Mouse (Mus musculus) gastrocnemius, adult 8-10 months (tissue): ENCODE results near the gene Per2. TPM values are rescaled to one million over a fixed set of nuclear protein-coding genes. Genes with fewer than 3 reads are reported as not detected.
A peak's percentile ranks its signal among the peaks of the same experiment; 100 is the strongest.
"Not testable (repeated sequence)": the region's sequence is repeated elsewhere in the genome, so short reads cannot be mapped to it uniquely, and the experiment has no call there.

Experiments
- DNase-seq, 2 experiments: peaks; one replicate each; pipeline ENCODE4 v3.0.0; 2022; ENCODE audit warnings: low spot score in 2 of 2
- total RNA-seq, 4 experiments: library from RNA; stranded (reverse); gene quantifications; 2 replicates each; pipeline ENCODE4 v1.2.4; 2022

The Per2 gene
- total RNA-seq, result 10 to 100 TPM in 1 of 4 experiments, 1 to 10 TPM in 3; 7.0 to 15.0 (median 8.8) TPM

DNA sequence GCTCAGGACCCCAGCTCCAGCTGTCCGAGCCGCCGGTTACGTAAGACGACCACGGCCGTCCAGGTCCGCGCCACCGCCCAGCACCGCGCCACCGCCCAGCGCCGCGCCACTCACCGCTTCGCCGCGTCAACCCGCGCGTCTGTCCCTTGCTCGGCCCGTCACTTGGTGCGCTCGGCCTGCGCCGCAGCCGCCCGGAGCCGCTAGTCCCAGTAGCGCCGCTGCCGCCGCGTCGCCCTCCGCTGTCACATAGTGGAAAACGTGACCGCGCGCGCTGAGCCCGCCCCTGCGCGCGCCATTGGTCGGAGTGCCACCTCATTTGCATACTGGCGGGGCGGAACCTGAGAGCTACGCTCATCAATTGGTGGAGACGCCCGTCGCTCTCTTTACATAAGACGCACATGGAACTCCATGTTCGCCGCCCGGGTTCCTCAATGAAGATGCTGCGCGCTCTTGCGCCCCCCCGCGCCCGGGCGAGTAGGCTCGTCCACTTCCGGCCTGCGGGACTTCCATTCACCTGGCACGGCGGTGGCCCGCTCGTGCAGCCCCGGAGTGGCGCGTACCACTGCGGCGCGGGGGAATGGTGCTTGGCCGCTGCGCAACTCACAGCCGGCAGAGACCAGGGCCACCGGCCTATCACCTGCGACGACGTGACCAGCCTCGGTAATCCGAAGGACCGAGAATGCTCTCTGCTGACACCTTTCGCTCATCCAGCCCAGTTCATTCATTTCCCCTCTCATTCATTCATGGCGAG lies at the start of gene Per2:
Gene Per2, minus strand, starts transcription at position 266 of the 751 bp plus-strand sequence.
- peak; percentile 99 for DNase-seq

DNA sequence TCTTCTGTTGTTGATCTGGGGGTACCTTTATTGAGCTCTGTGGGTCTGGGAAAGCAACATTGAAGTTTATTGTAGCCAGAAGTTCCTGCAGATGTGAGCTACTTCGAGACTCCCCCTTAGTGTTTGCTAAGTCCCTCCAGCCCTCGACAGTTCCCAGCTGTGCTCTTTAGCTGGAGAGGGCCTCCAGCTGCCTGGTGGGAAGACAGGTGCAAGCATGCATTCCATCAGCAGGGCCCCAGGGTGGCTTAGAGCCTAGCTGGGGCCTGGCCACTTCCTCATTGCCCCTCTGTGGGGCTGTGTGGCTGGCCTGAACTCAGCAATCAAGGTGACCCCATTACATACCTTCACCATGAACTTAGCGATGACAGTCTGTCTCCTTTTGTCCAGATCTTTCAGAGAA lies 45.5 kb upstream of the Per2 start:
- no peak for DNase-seq

DNA sequence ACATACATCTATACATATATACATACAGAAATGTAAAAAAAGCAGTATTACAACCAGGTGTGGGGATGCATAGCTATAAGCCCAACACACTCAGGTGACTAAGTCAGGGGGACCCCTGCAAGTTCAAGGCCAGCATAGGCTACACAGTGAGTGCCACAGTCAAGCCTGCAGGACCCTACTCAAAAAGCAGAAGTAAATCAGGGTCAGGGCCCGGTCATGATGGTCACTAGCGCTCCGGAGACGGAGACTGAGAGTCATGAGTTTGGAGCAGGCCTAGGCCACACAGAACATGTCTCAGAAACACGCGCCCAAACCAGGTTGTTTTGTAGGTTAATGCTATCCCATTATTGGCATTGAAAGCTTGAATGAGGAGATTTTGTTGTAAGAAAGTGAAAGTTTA lies 39.5 kb upstream of the Per2 start:
- DNase-seq, result no peak

DNA sequence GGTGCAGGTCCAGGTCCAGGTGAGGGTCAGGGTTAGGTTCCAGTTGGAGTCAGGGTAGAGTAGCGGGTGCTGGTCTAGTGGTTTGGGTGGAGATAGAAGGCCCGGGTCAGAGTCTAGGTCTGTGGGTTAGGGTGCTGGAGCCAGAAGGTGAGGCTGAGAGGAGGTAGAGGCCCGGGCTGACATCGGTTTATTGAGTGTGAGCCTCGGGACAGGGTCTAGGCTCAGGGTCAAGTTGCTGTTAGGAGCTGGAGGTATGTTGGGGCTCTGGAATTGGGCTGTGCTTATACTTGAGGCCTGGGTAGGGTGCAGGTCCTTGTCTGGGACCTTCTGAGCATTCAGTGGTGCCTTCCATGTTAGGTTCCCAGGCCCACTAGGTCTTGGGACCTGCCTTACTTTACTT lies 36.2 kb upstream of the Per2 start:
- no peak for DNase-seq

DNA sequence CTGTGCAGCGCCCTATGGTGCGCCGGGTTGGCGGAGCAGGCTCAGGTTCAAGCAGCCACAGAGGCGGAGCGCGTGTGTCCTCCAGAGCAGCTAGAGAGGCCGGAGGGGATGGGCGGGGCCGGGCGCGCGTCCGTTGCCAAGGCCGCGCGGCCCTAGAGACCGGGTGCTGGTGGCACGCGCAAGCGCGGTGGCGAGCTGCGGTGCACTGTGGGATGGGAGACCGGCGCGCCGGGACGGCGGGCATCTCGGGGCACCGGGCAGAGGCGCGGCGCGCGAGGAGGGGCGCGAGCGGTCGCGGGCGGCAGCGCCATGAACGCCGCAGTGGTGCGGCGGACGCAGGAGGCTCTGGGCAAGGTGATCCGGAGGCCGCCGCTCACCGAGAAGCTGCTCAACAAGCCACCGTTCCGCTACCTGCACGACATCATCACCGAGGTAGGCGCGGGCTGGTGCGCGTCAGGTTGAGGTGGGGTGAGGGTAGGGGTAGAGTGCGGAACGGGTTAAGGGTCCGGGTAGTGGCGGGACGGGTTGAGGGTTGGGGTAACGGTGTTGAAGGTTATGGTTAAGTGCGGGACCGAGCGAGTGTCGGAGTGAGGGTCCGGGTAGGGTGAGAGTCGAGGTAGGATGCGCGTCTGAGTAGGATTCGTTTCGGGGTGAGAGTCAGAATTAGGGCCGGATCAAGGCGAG lies 35.5 kb upstream of the Per2 start, which contains the start of gene Traf3ip1:
Gene Traf3ip1, plus strand, starts transcription at position 191 of the 684 bp plus-strand sequence.
- DNase-seq, result peak; percentile 84 to 92

DNA sequence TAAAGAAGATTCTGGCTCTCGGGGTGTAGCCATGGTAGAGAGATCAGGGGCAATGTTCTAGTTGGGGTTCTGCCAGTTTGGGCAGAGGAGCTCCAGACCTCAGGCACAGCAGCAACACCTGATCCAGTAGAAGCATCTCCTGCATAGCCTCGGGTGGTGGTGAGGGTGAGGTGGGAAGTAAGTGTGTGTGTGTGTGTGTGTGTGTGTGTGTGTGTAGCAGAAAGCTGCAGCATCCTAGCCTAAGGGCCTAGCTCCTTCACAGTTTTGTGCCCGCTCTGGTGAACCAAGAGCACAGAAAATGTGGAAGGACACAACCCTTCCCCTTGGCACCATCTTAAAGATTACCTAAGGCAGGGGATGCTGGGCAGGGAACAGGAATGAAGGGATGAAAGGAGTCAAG lies 34.8 kb upstream of the Per2 start:
- DNase-seq, result no peak

DNA sequence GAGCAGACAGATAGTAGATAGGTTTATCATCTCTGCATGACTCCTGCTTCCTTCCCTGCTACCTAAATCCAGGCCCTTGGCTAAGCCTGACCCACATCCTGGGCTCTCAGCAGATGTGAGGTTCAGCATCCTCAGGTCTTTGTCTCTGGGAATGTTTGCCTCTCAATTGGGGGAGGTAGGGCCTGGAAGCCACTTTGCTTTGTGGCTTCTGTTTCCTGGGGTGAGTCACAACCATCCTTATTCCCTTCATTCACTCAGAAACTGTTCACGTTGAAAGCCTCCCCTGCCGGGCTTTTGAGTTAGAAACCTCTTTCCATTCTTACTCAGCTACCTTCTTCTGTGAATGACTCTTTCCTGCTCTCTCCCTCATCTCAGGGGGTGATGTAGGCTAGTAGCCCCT lies 33.6 kb upstream of the Per2 start:
- DNase-seq, result no peak

DNA sequence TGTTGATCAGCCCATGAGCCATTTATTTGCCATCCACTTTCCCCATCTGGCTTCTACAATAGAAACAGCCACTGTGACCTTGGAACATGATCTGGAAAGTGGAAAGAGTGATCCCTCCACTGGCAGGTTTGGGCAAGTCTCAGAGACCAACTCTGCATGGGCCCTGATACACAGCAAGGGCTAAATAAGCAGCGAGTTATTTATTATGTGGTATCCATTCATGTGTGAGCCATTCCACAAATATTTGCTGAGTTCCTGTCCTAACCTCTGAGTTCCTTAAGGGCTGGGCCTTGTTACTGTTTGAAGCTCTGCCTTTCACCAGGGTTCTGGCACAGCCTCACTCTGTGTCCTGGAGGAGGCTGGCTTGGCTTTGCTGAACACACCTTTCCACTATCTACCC lies 31.2 kb upstream of the Per2 start:
- DNase-seq, result no peak

DNA sequence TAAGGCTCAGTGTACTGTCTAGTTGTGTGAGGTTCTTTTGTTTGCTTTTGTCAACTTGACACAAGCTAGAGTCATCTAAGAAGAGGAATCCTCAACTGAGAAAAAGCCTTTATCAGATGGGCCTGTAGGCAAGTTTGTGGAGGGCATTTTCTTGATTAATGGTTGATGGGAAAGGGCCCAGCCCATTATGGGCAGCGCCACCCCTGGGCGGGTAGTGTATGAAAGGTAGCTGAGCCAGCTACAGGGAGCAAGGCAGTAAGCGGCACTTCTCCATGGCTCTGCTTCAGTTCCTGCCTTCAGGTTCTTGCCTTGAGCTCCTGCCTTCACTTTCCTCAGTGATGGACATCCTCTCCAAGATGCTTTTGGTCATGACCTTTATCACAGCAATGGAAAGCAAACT lies 27.0 kb upstream of the Per2 start:
- no peak for DNase-seq

DNA sequence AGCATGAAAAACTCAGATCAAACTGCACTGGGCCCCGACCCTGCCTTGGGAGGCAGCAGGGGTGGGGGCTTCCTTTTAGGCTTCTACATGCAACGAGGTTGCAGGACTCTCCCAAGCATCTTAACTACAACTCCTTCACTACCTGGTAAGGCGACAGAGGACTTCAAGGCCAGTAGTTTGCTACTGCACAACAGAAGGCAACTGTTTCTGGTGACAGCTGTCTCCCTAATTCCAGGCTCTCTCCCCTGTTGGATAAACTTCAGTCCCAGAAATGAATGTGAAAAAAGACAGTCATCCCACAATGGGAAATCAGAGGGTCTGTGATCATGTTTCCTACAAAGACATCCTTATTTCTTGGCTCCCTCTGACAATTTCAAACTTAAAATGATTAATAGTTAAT lies 26.3 kb upstream of the Per2 start:
- DNase-seq, result no peak

DNA sequence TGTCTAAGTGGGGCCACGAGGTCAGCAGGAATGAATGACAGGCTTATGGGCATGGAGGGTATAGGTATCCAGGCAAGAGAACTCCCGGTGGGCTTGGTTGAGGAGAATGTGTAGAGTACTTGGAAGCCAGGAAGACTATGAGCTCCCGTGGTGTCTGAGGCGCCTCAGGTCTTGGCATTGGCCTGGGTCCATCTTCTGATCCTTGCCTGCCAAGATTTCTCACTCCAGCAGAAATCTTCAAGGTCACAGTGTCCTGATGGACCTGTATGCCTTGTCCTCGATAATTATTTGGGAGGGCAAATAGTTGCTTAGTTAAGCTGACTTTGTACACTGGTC lies 24.9 kb upstream of the Per2 start:
- DNase-seq, result no peak

DNA sequence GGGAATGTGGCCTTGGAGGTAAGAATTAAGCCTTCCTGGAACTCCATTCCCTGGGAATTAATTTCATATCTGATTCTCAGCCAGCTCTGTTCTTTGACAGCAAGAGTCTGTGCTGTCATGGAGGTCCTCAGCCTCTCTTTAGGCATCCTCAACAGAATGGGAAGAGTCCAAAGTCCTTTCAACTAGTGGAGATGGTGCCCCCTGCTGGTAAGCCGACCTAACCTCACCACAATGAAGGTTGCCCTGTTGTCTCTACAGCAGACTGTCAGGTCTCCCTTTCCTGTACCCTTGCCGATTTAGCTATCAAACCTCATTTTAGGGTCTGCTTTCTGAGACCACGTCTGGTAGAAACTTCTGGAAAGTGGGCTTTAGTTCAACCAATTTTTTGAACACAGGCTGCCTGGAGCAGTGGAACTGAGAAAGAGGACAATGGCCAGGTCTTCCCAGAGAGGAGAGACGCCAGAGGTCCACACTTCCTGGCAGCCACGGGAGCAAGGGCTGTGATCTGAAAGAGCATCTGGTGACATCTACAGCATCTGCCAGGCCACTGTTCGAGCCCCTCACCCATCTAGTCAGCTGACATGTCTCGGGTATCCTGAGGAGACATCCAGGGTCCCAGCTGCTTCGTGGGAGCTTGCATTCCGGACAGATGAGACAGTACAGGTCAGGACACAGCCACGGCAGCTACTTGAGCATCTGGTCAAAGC lies 24.3 kb upstream of the Per2 start:
- DNase-seq, result peak; percentile 64 to 71

DNA sequence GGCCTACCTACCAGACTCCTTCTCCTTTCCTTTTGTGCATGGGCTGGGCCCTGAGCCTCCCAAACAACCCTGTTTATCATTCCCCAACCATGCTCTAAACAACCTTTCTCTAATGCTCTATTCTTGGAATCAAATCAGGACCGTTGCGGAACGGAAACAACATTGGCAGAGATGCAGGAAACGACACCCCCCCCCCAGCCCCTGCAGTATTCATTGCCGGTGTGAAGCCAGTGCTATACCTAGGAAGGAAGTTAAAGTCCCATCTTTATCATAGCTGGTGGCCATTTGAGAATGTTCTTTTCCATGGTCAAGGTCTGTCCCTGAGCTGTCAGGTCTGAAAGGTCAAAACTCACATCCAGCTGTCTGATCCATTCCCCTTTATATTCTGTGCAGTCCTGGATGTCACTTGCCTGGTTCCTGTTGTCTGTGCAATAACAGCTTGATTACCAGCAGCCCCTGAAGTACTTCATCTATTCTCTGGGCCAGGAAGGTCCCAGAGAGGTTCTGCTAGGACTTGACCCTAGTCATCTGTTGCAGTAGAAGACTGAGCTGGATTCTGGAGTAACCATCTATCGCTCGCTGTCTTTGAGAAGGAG lies 23.6 kb upstream of the Per2 start:
- DNase-seq, result no peak

DNA sequence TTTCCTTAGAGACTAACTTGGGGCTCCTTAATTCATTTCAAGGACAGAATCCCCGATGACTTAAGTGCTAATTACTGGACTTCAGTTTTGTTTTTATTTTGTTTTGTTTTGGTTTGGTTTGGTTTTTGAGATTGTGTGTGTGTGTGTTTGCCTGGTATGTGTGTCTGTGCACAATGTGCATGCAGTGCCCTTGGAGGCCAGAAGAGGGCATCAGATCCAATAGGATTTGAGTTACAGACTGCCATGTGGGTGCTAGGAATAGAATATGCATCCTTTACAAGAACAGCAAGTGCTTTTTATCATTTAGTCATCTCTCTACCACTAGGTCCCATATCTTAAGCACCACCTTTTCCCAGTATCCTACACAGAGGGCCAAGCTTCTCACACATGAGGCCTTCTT lies 19.8 kb upstream of the Per2 start:
- no peak for DNase-seq

DNA sequence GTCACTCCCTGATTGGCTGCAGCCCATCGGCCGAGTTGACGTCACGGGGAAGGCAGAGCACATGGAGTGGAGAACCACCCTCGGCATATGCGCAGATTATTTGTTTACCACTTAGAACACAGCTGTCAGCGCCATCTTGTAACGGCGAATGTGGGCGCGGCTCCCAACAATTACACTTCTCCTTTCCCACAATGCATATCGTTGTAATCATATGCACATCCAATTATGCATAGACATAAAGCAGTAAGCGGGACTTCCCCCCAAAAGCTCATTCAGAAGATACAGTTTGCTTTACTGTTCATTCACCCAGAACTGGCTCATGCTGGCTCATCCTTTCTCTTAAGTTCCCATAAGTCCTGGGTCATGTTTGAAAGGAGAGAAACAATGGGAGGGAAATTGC lies 19.0 kb upstream of the Per2 start:
- DNase-seq, result not testable (repeated sequence)

DNA sequence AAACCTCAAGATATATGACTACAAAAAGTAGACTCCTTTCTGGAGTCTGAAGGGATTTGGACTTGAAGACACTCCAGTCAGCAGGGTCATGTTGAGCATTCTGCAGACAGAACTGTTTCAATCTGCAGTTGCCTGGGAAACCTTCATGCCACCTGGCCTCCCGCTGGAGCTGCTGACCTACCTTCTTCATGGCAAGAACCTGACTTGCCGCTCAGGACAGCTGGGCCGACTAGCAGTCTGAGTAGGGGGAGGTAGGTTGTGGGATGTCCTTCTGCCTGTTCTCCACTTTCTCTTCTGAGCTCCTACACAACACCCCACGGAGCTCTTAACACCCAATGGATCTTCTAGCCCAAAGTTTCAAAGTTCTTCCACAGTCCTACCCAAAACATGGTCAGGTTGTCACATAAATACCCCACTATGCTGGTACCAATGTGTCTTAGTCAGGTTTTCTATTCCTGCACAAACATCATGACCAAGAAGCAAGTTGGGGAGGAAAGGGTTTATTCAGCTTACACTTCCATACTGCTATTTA lies 10.8 kb upstream of the Per2 start:
- no peak for DNase-seq

DNA sequence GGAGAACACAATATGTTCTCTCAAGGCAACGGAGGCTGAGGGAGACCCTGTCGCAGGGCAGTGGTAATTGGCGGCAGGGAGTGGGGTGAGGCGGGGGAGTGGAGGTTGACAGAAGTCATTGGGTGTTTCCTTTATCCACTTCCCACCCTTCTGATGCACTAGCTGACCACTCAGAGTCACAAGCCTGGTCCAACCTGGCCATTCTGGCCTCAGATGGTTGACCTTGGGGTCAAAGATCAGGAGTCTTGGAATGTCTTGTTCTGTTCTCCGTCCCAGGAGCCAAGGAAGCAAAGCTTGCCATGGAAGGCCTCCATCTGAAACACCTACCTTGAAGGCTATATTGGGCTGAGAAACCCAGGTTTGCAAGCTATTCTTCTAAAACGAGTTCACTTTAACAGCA lies 7.1 kb upstream of the Per2 start:
- no peak for DNase-seq

DNA sequence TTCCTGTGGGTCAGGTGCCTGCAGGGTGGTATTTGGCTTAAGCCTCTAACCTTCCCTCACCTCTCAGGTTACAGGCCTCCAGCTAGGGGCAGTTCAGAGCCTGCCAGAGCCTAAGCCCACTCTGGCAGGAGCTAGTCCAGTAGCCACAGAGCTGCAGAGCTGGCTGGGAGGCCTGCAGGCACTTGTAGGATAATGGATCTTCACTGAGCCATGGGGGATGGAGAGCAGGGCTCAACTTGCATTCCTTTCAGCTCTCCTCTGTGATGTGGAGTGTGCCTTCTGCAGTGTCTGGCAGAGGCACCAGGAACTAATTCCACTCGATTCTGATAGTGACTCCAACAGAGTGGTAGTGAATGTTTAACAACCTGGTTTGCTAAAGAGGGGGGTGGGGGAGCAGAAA lies 6.1 kb upstream of the Per2 start:
- DNase-seq, result no peak

DNA sequence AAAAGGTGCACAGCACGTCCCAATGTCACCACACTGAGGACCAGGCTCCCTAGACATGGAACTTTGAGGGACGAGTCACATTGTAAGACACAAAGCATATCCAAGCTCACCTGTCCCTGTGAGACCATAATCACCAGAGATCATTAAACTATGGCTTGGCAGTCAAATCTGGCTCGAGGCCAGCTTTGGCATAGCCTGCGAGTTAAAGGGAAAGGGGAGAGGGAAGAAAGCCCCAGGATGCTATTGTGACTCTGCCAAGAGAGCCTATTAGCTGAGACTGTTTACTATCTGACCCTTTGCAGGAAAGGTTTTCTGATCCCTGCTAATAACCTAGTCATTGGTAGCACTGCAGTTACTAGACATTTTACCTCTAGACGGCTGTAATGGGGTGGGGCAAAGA lies 5.3 kb upstream of the Per2 start:
- DNase-seq, result no peak

DNA sequence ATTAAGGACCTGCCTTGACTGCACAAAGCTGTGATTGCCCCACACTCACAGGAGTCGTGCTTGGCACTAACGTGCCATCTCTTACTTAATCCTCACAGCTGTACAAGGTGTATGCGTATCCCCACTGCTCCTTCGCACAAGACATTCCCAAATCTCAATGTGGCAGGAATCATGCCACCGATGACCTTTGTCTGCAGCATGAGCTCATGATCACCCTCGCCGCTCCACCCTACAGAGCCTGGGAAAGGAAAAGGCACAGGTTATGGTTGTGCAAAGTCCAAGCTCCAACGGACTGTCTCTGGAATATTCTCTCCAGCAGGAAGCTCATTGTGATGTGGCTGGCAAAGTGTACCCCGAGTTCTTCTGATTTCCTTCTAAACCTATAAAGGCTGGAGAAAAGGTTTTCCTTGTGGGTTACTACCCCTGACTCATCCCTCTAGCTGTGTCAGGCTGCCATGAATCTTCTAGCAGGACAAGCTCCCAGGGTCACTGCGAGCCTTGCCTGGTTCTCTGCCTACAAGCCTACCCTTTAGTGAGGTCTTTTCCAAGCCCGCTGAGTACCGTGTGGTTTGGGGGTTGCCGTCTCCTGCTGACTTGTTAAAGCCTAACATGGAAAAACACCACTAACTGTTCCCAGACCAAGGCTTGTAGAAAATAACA lies 4.3 kb upstream of the Per2 start:
- DNase-seq, result no peak

DNA sequence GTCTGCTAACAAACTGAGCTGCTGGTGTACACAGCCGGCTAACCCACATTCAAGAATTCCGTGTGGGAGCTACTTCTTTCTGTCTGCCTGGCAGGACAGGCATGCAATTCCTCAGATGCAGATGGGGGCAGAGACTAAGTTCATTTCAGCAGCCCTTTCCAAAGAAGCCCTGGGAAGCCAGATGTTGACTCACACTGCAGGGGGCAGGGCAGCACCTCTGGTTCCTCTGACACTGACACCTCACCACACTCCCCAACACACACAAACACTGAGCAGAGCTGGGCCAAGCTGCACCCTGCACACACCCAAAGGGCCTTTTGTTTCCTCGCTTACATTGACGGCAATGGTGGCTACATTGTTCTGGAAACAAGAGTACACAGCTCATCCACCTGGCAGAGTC lies 1.4 kb upstream of the Per2 start:
- no peak for DNase-seq
